Mouse (Mus musculus): ENCODE results near the gene Fars2. TPM values are rescaled to one million over a fixed set of nuclear protein-coding genes. Genes with fewer than 3 reads are reported as not detected.

The Fars2 gene
- polyA plus RNA-seq, 1 experiment from 2014 or later = 32.4 TPM

DNA sequence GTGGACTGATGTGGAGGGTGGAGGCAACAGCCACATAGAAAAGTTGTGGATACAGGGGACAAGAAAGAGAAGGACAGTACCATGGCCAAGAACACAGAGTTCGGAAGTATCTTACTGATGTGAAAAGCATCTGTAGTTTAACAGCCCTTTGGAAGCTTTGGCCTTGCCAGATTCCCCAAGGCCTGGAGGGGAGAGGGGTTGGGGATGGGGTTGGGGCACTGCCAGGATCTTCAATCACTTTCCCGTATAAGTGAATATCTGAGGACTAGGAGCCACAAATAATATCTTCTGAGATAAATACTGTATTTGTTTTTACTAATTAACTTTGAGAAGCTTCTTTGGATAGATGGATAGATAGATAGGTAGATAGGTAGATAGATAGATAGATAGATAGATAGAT, 351.8 kb downstream of the Fars2 start:
- no peak overlapping the region for H3K9ac ChIP-seq (replicated peaks)
- H3K4me3 ChIP-seq (replicated peaks) = no peak overlapping the region
- 76% methylated on average over 2 of the region's 2 CpGs for WGBS
- no peaks in the 10 kb centered on the region for H3K36me3 ChIP-seq
- H3K9me3 ChIP-seq = no peaks in the 10 kb centered on the region
- no peaks in the 10 kb centered on the region for H3K27me3 ChIP-seq
- no peak overlapping the region for H3K27ac ChIP-seq
- H3K4me1 ChIP-seq (replicated peaks) = no peaks in the 10 kb centered on the region
- no peak overlapping the region for H3K4me2 ChIP-seq
- no peak for ATAC-seq (ENCODE audit: insufficient number of reproducible peaks, insufficient read depth, low FRiP score, low TSS enrichment, low read depth)

DNA sequence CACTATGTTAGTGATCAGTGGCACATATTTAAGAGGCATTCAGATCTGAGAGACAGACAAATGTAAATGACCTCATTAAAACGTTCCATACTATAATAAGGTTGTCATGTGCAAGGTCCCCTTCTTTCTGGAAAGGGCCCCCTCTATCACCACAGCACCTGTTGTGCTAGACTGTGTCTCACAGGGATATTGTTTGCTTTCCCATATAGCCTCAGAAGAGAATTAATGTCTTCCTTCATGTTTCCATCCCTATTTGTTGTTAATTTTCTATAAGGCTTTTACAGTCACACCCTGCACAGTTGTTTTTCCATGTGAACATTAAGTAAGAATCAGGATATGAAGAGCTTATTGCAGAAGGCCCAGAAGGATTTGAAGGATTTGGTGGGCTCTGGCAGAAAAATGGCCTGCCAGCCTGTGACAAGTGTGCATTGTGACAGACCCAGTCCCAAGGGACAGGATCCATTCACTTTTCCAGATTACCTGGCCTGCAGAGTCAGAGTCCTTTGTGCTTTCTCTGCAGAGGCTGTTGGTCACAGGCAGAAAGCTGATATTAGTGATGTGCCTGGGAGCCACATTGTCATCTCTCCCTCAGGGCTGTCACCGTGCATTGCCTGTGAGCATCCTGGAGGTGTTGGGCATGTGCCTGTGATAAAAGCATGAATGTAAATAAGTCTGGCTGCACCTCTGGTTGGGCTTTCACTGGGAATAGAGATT, 352.4 kb downstream of the Fars2 start:
- H3K27ac ChIP-seq = no peak overlapping the region
- no peaks in the 10 kb centered on the region for H3K4me1 ChIP-seq (replicated peaks)
- H3K9ac ChIP-seq (replicated peaks) = no peak overlapping the region
- H3K27me3 ChIP-seq = no peaks in the 10 kb centered on the region
- no peaks in the 10 kb centered on the region for H3K36me3 ChIP-seq
- H3K9me3 ChIP-seq = no peaks in the 10 kb centered on the region
- ATAC-seq (ENCODE audit: insufficient number of reproducible peaks, insufficient read depth, low FRiP score, low TSS enrichment, low read depth) = no peak
- WGBS = 81% methylated on average over 2 of the region's 2 CpGs
- no peak overlapping the region for H3K4me2 ChIP-seq
- H3K4me3 ChIP-seq (replicated peaks) = no peak overlapping the region

GRCm38 (mm10) chr13:36477648-36478047, 360.4 kb downstream of the Fars2 start:
- WGBS = 56% methylated on average over 5 of the region's 5 CpGs

GRCm38 (mm10) chr13:36478243-36478642, 361.0 kb downstream of the Fars2 start:
- Histone ChIP-seq H3K9me3 (no peaks in the 10 kb centered on the region), H3K4me3 (replicated peaks) (no peak overlapping the region), H3K36me3 (no peaks in the 10 kb centered on the region), H3K4me1 (replicated peaks) (no peaks in the 10 kb centered on the region), H3K9ac (replicated peaks) (no peak overlapping the region), H3K27me3 (no peaks in the 10 kb centered on the region), H3K4me2 (no peak overlapping the region), H3K27ac (no peak overlapping the region)
- WGBS = 53% methylated on average over 3 of the region's 3 CpGs
- no peak for ATAC-seq (ENCODE audit: insufficient number of reproducible peaks, insufficient read depth, low FRiP score, low TSS enrichment, low read depth)

More at GRCm38 (mm10) chr13:36477648-36478047, 360.4 kb downstream of the Fars2 start:
- ATAC-seq (ENCODE audit: insufficient number of reproducible peaks, insufficient read depth, low FRiP score, low TSS enrichment, low read depth) = no peak
- Histone ChIP-seq H3K9me3 (no peaks in the 10 kb centered on the region), H3K36me3 (no peaks in the 10 kb centered on the region), H3K27me3 (no peaks in the 10 kb centered on the region), H3K9ac (replicated peaks) (no peak overlapping the region), H3K4me1 (replicated peaks) (no peaks in the 10 kb centered on the region), H3K4me3 (replicated peaks) (no peak overlapping the region), H3K4me2 (no peak overlapping the region), H3K27ac (no peak overlapping the region)

DNA sequence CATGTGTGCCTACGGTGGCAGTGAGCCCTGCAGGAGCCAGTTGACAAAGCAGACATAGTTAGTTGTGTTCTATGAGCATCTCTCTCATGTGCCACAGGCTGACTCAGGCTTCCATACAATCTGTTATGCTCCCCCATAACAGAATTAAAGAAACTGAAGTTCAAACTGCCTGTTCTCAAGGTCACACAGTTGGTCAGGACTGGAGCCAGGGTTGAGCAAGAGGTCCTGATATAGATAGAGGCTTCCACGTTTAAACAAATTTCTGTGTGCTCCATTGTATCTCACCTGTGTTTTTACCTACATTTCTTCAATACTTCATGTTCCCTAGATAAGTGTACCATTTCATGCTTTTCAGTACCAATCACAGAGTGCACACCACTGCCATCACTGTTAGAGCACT, 362.9 kb downstream of the Fars2 start:
- Histone ChIP-seq H3K27me3 (no peaks in the 10 kb centered on the region), H3K4me2 (no peak overlapping the region), H3K4me3 (replicated peaks) (no peak overlapping the region), H3K4me1 (replicated peaks) (no peaks in the 10 kb centered on the region), H3K36me3 (no peaks in the 10 kb centered on the region), H3K27ac (no peak overlapping the region), H3K9me3 (no peaks in the 10 kb centered on the region), H3K9ac (replicated peaks) (no peak overlapping the region)
- 94% methylated on average over 2 of the region's 2 CpGs for WGBS
- ATAC-seq (ENCODE audit: insufficient number of reproducible peaks, insufficient read depth, low FRiP score, low TSS enrichment, low read depth) = no peak

DNA sequence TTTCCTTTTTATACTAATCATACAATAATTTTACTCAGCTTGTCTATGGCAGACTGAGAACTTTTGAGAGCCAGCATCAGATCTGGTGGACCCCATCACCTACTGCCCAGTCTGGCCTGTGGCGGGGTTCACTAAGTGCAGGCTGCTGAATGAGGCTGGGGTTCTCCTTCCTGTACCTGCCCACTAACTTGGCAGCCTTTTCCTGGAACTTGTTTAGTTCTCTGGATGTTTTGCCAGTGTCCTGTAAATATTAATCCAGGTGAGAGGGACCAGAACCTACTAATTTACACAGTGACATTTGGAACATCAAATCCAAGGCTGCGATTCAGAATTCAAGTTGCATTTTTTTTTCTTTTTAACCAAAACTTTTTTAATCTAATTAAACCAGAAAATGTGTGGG, 367.2 kb downstream of the Fars2 start:
- H3K27me3 ChIP-seq = no peaks in the 10 kb centered on the region
- H3K4me2 ChIP-seq = no peak overlapping the region
- no peak overlapping the region for H3K4me3 ChIP-seq (replicated peaks)
- H3K27ac ChIP-seq = no peak overlapping the region
- no peak overlapping the region for H3K9ac ChIP-seq (replicated peaks)
- no peaks in the 10 kb centered on the region for H3K4me1 ChIP-seq (replicated peaks)
- no peaks in the 10 kb centered on the region for H3K9me3 ChIP-seq
- no peaks in the 10 kb centered on the region for H3K36me3 ChIP-seq
- 90% methylated on average over 2 of the region's 2 CpGs for WGBS
- no peak for ATAC-seq (ENCODE audit: insufficient number of reproducible peaks, insufficient read depth, low FRiP score, low TSS enrichment, low read depth)

DNA sequence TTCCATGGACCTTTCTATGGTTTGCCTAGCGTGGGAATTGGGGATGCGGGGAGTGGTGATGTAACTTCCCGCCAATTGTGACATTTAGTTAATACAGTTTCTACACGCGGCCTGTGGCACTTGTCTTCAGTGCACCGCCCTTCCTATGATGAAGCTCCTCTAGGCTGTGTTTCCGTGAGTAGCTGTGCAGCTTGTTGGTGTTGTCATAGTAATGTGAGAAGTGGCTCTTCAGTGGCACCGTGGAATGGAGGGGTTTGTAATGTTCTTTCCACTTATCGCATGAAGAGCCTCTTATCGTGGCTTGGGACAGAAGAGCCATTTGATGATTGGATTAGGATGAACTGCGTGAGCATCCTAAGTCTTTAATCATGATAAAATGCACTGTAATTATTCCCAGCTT, 369.5 kb downstream of the Fars2 start:
- 90% methylated on average over 11 of the region's 11 CpGs for WGBS

GRCm38 (mm10) chr13:36489365-36489764, 372.2 kb downstream of the Fars2 start:
- no peak for ATAC-seq (ENCODE audit: insufficient number of reproducible peaks, insufficient read depth, low FRiP score, low TSS enrichment, low read depth)

More for the DNA sequence above, 369.5 kb downstream of the Fars2 start:
- no peak overlapping the region for H3K4me3 ChIP-seq (replicated peaks)
- no peaks in the 10 kb centered on the region for H3K36me3 ChIP-seq
- H3K4me2 ChIP-seq = no peak overlapping the region
- no peak for ATAC-seq (ENCODE audit: insufficient number of reproducible peaks, insufficient read depth, low FRiP score, low TSS enrichment, low read depth)
- H3K27me3 ChIP-seq = no peaks in the 10 kb centered on the region
- peaks cover 2% of the 10 kb centered on the region; the same call in 1 of the 2 replicates for H3K4me1 ChIP-seq (replicated peaks)
- H3K27ac ChIP-seq = no peak overlapping the region
- H3K9ac ChIP-seq (replicated peaks) = no peak overlapping the region
- H3K9me3 ChIP-seq = no peaks in the 10 kb centered on the region

DNA sequence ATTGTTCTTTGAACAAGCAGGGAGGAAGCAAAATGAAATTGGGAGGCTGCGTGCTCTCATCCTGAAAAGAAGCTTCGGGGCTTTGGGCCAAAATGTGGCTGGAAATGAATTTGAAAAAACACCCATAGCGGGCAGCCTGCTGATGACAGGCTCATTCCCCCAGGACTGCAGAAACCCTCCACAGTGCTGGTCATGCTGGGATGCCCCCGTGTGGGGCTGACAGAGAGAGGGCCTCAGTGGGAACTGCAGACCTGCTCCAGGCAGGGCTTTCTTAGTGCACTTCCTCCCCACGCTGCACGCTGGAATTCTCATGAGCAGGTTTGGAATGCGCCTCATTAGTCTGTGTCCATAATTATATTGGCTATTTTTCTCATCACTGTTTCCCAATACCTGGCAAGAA, 373.4 kb downstream of the Fars2 start:
- no peak overlapping the region for H3K4me2 ChIP-seq
- H3K27ac ChIP-seq = no peak overlapping the region
- no peak overlapping the region for H3K4me3 ChIP-seq (replicated peaks)
- H3K9ac ChIP-seq (replicated peaks) = no peak overlapping the region
- ATAC-seq (ENCODE audit: insufficient number of reproducible peaks, insufficient read depth, low FRiP score, low TSS enrichment, low read depth) = no peak
- peaks cover 2% of the 10 kb centered on the region; the same call in 1 of the 2 replicates for H3K4me1 ChIP-seq (replicated peaks)
- no peaks in the 10 kb centered on the region for H3K27me3 ChIP-seq
- H3K36me3 ChIP-seq = no peaks in the 10 kb centered on the region
- 56% methylated on average over 7 of the region's 7 CpGs for WGBS
- no peaks in the 10 kb centered on the region for H3K9me3 ChIP-seq

More at GRCm38 (mm10) chr13:36489365-36489764, 372.2 kb downstream of the Fars2 start:
- Histone ChIP-seq H3K9me3 (no peaks in the 10 kb centered on the region), H3K9ac (replicated peaks) (no peak overlapping the region), H3K4me1 (replicated peaks) (peaks cover 2% of the 10 kb centered on the region; the same call in 1 of the 2 replicates), H3K4me3 (replicated peaks) (no peak overlapping the region), H3K27ac (no peak overlapping the region), H3K36me3 (no peaks in the 10 kb centered on the region), H3K27me3 (no peaks in the 10 kb centered on the region), H3K4me2 (no peak overlapping the region)
- WGBS = 73% methylated on average over 2 of the region's 2 CpGs

DNA sequence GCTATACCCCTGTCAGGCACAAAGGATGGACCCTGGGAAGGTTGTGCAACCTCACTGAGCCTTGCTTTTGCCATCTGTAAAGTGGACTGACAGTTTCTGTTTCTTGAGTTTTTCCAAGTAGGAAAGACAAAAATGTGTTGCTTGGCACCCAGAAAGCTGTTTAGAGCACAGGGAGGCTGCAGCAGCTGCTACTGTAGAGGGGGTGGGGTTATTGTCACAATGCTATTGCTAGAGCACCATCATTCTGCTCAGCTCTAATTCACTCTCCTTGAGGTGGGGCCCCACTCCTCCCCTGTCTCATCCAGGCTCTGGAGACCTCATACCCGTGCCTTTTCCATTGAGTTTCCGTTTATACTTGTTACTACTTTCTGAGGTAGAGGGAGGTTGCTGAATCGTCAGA, 375.2 kb downstream of the Fars2 start:
- Histone ChIP-seq H3K9ac (replicated peaks) (no peak overlapping the region), H3K9me3 (peaks cover 4% of the 10 kb centered on the region; the same call in 1 of the 2 replicates), H3K4me2 (no peak overlapping the region), H3K27ac (no peak overlapping the region), H3K4me3 (replicated peaks) (no peak overlapping the region), H3K27me3 (no peaks in the 10 kb centered on the region), H3K4me1 (replicated peaks) (peaks cover 2% of the 10 kb centered on the region; the same call in 1 of the 2 replicates), H3K36me3 (no peaks in the 10 kb centered on the region)
- 69% methylated on average over 3 of the region's 3 CpGs for WGBS
- no peak for ATAC-seq (ENCODE audit: insufficient number of reproducible peaks, insufficient read depth, low FRiP score, low TSS enrichment, low read depth)

GRCm38 (mm10) chr13:36493294-36493693, 376.1 kb downstream of the Fars2 start:
- no peak for ATAC-seq (ENCODE audit: insufficient number of reproducible peaks, insufficient read depth, low FRiP score, low TSS enrichment, low read depth)
- no peak overlapping the region for H3K4me2 ChIP-seq
- no peak overlapping the region for H3K27ac ChIP-seq
- no peaks in the 10 kb centered on the region for H3K36me3 ChIP-seq
- no peaks in the 10 kb centered on the region for H3K27me3 ChIP-seq
- 70% methylated on average over 2 of the region's 2 CpGs for WGBS
- H3K9ac ChIP-seq (replicated peaks) = no peak overlapping the region
- H3K9me3 ChIP-seq = peaks cover 4% of the 10 kb centered on the region; the same call in 1 of the 2 replicates
- peaks cover 2% of the 10 kb centered on the region; the same call in 1 of the 2 replicates for H3K4me1 ChIP-seq (replicated peaks)
- H3K4me3 ChIP-seq (replicated peaks) = no peak overlapping the region

DNA sequence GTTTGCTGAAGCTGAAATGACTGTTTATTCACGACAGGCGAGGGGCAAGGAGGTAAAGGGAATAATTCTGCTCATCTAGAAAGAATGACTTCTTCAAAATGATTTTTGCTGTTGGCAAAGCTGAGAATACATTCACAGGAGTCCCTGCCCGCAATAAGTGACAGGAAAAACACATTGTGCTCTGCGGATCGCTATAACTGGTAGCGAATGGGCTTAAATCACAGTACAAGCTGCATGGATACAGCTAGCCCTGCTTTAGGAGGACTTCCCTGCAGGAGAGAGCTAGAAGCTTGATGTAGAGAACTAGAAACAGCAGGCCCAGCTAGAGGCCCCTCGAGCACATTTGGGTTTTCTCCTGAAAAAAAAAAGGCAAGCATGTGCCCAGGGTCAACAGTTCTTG, 376.6 kb downstream of the Fars2 start:
- 80% methylated on average over 7 of the region's 7 CpGs for WGBS
- H3K4me1 ChIP-seq (replicated peaks) = peaks cover 2% of the 10 kb centered on the region; the same call in 1 of the 2 replicates
- H3K27me3 ChIP-seq = no peaks in the 10 kb centered on the region
- peaks cover 4% of the 10 kb centered on the region; the same call in 1 of the 2 replicates for H3K9me3 ChIP-seq
- ATAC-seq (ENCODE audit: insufficient number of reproducible peaks, insufficient read depth, low FRiP score, low TSS enrichment, low read depth) = no peak
- no peak overlapping the region for H3K9ac ChIP-seq (replicated peaks)
- H3K4me2 ChIP-seq = no peak overlapping the region
- H3K36me3 ChIP-seq = no peaks in the 10 kb centered on the region
- H3K27ac ChIP-seq = no peak overlapping the region
- H3K4me3 ChIP-seq (replicated peaks) = no peak overlapping the region

All from limb, embryonic 12.5 days (tissue).